Mouse (Mus musculus): ENCODE measurements around the gene Tnfrsf9. TPM values are rescaled to one million over a fixed set of nuclear protein-coding genes. Genes with fewer than 3 reads are reported as not detected.

Tnfrsf9 gene
- total RNA-seq, 1 experiment from 2014 or later: 0.15 TPM

- no peak for DNase-seq
Observed at GRCm38 (mm10) chr4:150927789-150928188, 13.4 kb downstream of the Tnfrsf9 start.

DNA sequence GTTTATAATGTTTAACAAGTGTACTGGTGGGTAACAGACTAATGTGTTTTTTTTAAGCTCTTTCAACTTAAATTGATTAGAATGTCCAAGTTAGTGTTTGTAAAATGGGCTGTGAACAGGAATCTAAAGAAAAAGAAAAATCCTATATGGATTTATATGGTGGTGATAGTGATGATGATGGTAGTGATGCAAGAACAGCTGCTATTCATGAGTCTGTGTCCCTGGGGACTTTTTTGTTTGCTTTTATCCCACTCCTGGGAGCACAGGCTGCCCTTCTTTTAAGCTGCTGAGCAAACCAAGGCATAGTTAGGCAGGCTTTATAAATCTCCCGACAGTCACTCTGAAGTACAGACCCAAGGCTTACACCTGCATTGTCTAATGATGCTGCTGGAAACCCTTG, 19.1 kb downstream of the Tnfrsf9 start:
- no peak for DNase-seq

GRCm38 (mm10) chr4:150937293-150938062, 23.1 kb downstream of the Tnfrsf9 start:
- peak; percentile 42 for DNase-seq

DNA sequence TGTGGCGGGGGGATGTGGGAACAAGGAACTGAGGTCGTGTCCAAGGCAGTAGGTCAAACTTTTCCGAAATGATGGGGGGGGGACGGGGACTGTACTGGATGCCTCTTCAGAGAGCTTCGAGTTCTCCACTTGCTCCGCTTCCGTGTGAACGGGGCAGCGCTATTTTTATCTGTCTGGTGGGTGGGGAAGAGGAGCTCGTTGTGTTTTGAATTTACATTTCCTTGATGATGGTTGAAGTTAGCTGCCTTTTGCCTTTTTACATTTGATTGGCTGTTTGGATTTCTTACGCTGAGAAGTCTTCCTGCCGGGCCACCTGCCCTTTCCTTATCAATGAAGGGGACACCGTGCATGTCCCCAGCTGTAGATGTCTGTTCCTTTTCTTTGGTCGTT, 23.7 kb downstream of the Tnfrsf9 start:
- DNase-seq: no peak

DNA sequence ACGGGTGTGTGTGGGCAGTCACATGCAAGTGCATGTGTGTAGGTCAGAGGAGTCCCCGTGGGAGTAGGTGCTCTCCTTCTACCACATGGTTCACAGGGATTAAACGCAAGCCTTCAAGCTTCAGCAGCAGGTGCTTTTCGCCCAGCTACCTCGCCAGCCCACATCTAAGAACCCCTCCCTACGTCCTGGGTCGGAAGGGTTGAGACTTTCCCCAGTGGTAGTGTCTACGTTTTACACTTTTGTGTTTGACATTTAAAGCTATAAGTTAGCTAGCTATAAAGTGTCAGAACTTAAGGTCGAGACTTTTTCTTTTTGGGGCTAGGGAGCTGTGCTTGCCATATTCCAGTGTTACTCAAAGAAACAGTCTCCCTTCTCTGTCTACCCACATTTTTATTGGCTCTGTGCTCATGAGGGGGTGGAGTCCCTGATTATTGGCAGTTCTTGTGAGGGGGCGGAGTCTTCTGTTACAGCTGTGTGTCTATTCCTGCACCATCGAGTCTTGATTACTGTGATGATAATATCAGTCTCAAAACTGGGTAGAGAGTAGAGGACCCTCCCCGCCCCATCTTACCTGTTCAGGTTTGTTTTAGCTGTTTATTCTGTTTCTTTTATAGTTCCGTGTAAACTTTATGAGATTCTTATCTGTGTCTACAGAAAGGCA, 25.8 kb downstream of the Tnfrsf9 start:
- no peak for DNase-seq

DNA sequence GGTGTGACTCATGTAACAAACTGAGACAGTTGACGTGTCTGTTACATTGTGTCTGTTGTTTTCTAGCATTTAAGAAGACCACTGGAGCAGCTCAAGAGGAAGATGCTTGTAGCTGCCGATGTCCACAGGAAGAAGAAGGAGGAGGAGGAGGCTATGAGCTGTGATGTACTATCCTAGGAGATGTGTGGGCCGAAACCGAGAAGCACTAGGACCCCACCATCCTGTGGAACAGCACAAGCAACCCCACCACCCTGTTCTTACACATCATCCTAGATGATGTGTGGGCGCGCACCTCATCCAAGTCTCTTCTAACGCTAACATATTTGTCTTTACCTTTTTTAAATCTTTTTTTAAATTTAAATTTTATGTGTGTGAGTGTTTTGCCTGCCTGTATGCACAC, 30.3 kb downstream of the Tnfrsf9 start:
- no peak for DNase-seq

- DNase-seq: no peak
Observed at GRCm38 (mm10) chr4:150950972-150951371, 36.6 kb downstream of the Tnfrsf9 start.

GRCm38 (mm10) chr4:150956369-150957105, 42.2 kb downstream of the Tnfrsf9 start:
- no peak for DNase-seq

GRCm38 (mm10) chr4:150957106-150957458, 42.7 kb downstream of the Tnfrsf9 start:
- no peak for DNase-seq

DNA sequence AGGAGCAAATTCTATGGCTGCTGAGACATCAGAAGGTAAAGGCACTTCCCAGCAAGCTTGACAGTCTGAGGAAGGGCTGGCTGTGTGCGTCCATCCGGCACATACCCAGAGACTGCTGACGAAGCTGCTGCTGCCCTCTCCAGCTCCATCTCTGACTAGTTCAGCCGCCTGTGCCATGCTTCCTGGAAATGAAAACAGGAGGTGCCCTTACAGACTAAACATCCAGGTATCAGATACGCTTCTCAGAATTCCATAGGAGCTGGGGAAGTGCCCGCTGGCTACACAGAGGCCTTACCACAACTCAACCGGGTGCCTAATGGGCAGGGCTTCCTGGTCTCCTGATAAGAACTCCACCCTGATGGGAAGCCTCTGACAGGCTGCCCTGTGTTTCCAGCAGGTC, 44.2 kb downstream of the Tnfrsf9 start:
- no peak for DNase-seq

- peak; percentile 83 for DNase-seq
Observed at GRCm38 (mm10) chr4:150962231-150962630, 47.9 kb downstream of the Tnfrsf9 start.

DNA sequence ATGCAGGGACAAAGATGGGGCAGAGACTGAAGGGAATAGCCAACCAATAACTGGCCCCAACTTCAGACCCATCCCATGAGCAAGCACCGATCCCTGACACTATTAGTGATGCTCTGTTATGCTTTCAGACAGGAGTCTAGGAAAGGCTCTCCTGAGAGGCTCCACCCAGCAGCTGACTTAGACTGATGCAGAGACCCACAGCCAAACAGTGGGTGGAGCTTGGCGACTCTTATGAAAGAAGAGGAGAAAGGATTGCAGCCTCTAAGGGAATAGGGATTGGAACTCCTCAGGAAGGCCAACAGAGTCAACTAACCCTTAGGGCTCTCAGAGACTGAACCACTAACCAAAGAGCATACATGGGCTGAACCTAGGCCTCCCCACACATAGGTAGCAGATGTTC, 49.3 kb downstream of the Tnfrsf9 start:
- peak; percentile 16 for DNase-seq

- DNase-seq: peak; percentile 92
Observed at GRCm38 (mm10) chr4:150964635-150965554, 50.5 kb downstream of the Tnfrsf9 start.

DNA sequence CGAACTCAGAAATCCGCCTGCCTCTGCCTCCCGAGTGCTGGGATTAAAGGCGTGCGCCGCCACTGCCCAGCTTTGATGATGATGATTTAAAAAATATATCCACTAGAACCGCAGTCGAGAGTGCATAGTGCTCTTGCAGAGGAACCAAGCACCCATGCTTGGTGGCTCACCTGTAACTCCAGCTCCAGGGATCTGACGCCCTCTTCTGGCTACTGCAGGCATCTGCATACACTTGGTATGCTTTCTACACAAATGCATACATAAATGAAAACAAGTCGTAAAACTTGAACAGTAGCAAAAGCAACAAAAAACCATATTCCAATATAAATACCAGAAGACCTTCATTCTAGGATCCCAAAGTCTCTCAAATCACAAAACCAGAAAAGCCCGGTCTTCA, 51.2 kb downstream of the Tnfrsf9 start:
- peak; percentile 20 for DNase-seq

GRCm38 (mm10) chr4:150966556-150966955, 52.2 kb downstream of the Tnfrsf9 start:
- DNase-seq: peak; percentile 72

DNA sequence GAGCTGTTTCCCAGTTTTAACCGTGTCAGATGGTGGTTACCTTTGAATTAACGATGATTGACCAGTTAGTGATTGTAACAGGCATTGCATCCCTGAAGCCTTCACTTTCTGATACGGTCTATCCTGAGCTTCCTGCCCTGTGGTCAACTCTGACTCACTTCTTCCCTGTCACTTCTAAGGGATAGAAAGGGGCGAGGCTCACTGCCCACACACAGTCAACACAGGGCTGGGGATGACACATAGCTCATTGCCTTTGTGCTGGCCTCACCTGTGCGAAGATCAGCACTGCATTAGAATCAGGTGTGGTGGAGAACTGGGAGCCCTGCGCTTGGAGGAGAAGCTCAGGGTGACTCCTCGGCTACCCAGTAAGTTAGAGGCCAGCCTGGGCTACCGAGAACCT, 54.6 kb downstream of the Tnfrsf9 start:
- DNase-seq: no peak

- peak; percentile 66 for DNase-seq
Observed at GRCm38 (mm10) chr4:150973264-150973663, 58.9 kb downstream of the Tnfrsf9 start.

- no peak for DNase-seq
Observed at GRCm38 (mm10) chr4:150975145-150975544, 60.8 kb downstream of the Tnfrsf9 start.

GRCm38 (mm10) chr4:150978156-150978910, 64.0 kb downstream of the Tnfrsf9 start:
- no peak for DNase-seq

DNA sequence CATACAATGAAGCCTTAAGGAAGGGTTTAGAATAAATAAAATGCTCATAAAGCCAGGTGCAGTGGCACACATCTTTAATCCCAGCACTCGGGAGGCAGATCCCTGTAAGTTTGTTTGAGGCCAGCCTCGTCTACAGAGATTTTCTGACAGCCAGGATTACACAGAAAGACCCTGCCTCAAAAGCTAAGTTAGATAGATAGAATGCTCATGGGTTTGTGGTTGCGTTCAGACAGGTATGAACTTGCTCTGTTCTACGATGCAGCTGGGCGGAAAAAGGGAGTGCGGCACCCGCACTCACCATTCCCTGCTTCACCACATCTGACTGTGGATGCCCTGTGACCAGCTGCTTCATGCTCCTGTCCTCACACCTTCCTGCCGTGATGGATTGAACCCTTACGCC, 65.1 kb downstream of the Tnfrsf9 start:
- no peak for DNase-seq

GRCm38 (mm10) chr4:150980153-150980552, 65.8 kb downstream of the Tnfrsf9 start:
- no peak for DNase-seq

All from adrenal gland, postnatal 14 days (tissue).